Comparison of ENCODE assay signal across 8 mouse cellular contexts in the genomic region with DNA sequence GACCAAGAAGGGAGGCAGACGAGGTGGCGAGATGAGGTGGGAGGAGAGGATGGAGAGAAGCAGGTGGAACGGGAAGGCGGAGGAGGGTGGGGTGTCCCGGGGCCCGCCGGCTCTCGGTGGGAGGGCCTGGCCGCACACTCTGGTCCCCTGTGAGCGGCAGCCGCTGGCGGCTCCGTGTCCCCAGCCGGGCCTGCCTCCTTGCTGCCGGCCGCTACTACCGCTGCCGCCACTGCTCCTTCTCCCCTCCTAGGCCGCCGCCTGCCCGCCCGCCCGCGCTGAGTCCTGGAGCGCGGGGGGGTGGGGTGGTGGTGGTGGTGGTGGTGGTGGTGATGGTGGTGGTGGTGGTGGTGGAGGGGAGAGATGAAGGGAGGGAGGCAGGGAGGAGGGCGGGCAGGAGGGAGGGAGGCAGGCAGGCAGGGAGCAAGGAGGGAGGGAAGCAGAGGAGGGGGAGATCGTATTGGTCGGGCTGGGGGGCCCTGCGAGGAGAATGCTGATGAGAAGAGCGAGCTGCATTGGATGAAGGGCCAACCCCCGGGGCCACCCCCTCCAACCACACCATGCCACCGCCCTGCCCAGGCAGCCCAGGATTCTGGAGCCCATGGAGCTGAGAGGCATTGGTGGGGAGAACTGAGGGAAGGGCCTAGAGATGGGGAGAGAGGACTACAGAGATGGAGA. TPM values are rescaled to one million over a fixed set of nuclear protein-coding genes. Genes with fewer than 3 reads are reported as not detected.
A peak's percentile ranks its signal among the peaks of the same experiment; 100 is the strongest.
DNase-seq lines count a peak whose midpoint lies in the region; ATAC-seq and TF ChIP-seq lines count a peak whose summit lies in the region.

No protein-coding gene starts in this region.

- H3K4me1 ChIP-seq in liver, adult 2 months (ENCODE audit: control insufficient read depth, insufficient read depth, low read length), result peaks cover 7% of the 10 kb centered on the region
- H3K4me1 ChIP-seq in neural tube, embryonic 12.5 days, result peaks cover 64% of the 10 kb centered on the region

- no peaks in the 10 kb centered on the region for H3K36me3 ChIP-seq in liver, adult 2 months (ENCODE audit: control insufficient read depth, insufficient read depth, low read length)
- peaks cover 7% of the 10 kb centered on the region for H3K36me3 ChIP-seq in neural tube, embryonic 12.5 days

- peak overlapping the region; percentile 57 for H3K9ac ChIP-seq in liver, adult 2 months (ENCODE audit: low read depth, low read length)
- peak overlapping the region; percentile 83 for H3K9ac ChIP-seq in neural tube, embryonic 12.5 days

- no peak overlapping the region for H3K27ac ChIP-seq in liver, adult 2 months (replicated peaks; ENCODE audit: insufficient read depth, low read depth, low read length)
- peak overlapping the region; percentile 82 for H3K27ac ChIP-seq in neural tube, embryonic 12.5 days

- 21% methylated on average over 26 of the region's 33 CpGs for WGBS in liver, adult 2 months
- WGBS in neural tube, embryonic 12.5 days, result under 1% methylated on average over 22 of the region's 33 CpGs

- H3K27me3 ChIP-seq in liver, adult 2 months (ENCODE audit: control insufficient read depth, insufficient read depth, low read length), result 0 out of 2 replicates have a peak, but pooled peaks cover 3% of the 10 kb centered on the region
- no peaks in the 10 kb centered on the region for H3K27me3 ChIP-seq in neural tube, embryonic 12.5 days (replicated peaks)

- TF ChIP-seq CTCF in liver, adult 2 months (IDR thresholded peaks at IDR 0.05; ENCODE audit: low read depth, low read length), result no peak

- H3K4me3 ChIP-seq in liver, adult 2 months (ENCODE audit: insufficient read depth, low read depth, low read length), result peak overlapping the region; percentile 56
- peak overlapping the region; percentile 56 for H3K4me3 ChIP-seq in neural tube, embryonic 12.5 days

- TF ChIP-seq POLR2A in liver, adult 2 months (IDR thresholded peaks at IDR 0.05; ENCODE audit: extremely low read depth, insufficient read depth, low read length), result no peak

- H3K4me2 ChIP-seq in neural tube, embryonic 12.5 days (replicated peaks), result peak overlapping the region; percentile 96

- intact Hi-C loops in gastrocnemius, postnatal 14 days (cut with DNase I; ENCODE audit: low total_unique reads), result no loop called here

- peak; percentile 28 to 52 for DNase-seq in heart, adult 18-20 months
- DNase-seq in heart, adult 8-10 months (ENCODE audit: low spot score), result no peak
- DNase-seq in cerebellum, adult 18-20 months, result peak; percentile 66 to 72
- peak; percentile 38 for DNase-seq in gastrocnemius, postnatal 14 days
- peak; percentile 68 for DNase-seq in kidney, postnatal 10 days
- no peak for DNase-seq in liver, adult 2 months (ENCODE audit: extremely low read depth, low read depth, low spot score)

- H3K9me3 ChIP-seq in neural tube, embryonic 12.5 days, result no peaks in the 10 kb centered on the region

- 0 out of 2 replicates have a peak, but pooled peaks have one; percentile 11 for ATAC-seq in neural tube, embryonic 12.5 days (ENCODE audit: low FRiP score, low read depth)
- ATAC-seq in erythroid progenitor cell, adult 5-6 weeks (replicated peaks; ENCODE audit: low FRiP score, poor library complexity, severe bottlenecking), result no peak

- H3K79me2 ChIP-seq in liver, adult 2 months (ENCODE audit: control insufficient read depth, insufficient read depth, low read length), result peaks cover 6% of the 10 kb centered on the region; the same call in 1 of the 2 replicates

RNA-seq across cellular contexts. Expression of a gene that starts 0.5 kb away (rescaled TPM):
- total RNA-seq in heart, adult 18-20 months (2021), result 1 to 10 TPM; 8.3 to 9.9 TPM
- 10 to 100 TPM in 1 of 4 experiments, 1 to 10 TPM in 3; 7.9 to 10.0 (median 9.0) TPM for total RNA-seq in heart, adult 8-10 months (2022)
- 1 to 10 TPM; 5.5 to 6.3 TPM for total RNA-seq in gastrocnemius, postnatal 14 days (2021)
- 2.3 and 3.1 TPM in 2 replicates for total RNA-seq in liver, adult 2 months (2014; rRNA removed)
- polyA plus RNA-seq in liver, adult 2 months (2012; rRNA removed), result 16.7 and 17.2 TPM in 2 replicates
- polyA plus RNA-seq in neural tube, embryonic 12.5 days (2016; fragmentation: Nextera tagmentation; extraction: Ambion mirVana), result 38.7 and 39.2 TPM in 2 replicates
- 7.5 and 7.6 TPM in 2 replicates for total RNA-seq in erythroid progenitor cell, adult 5-6 weeks (2015; ENCODE audit: low replicate concordance)
- total RNA-seq in erythroid progenitor cell, adult 5-6 weeks (2017; ENCODE audit: low replicate concordance), result 4.5 and 6.0 TPM in 2 replicates

RNA-seq across cellular contexts. Expression of a gene that starts 0.7 kb away (rescaled TPM):
- 1 to 10 TPM; 3.9 to 4.4 TPM for total RNA-seq in heart, adult 18-20 months (2021)
- total RNA-seq in heart, adult 8-10 months (2022), result 1 to 10 TPM; 3.7 to 4.5 (median 3.8) TPM
- 1 to 10 TPM; 3.3 to 3.9 TPM for total RNA-seq in gastrocnemius, postnatal 14 days (2021)
- 2.3 and 2.4 TPM in 2 replicates for total RNA-seq in liver, adult 2 months (2014; rRNA removed)
- polyA plus RNA-seq in liver, adult 2 months (2012; rRNA removed), result 10.2 and 14.0 TPM in 2 replicates
- 18.6 and 19.5 TPM in 2 replicates for polyA plus RNA-seq in neural tube, embryonic 12.5 days (2016; fragmentation: Nextera tagmentation; extraction: Ambion mirVana)
- 5.4 and 12.3 TPM in 2 replicates for total RNA-seq in erythroid progenitor cell, adult 5-6 weeks (2015; ENCODE audit: low replicate concordance)
- 2.2 and 3.7 TPM in 2 replicates for total RNA-seq in erythroid progenitor cell, adult 5-6 weeks (2017; ENCODE audit: low replicate concordance)

Comparison
In these comparisons a context has a peak if more than half of its experiments do, and no peak if none do; other contexts are left out.
1. DNase-seq: peak in heart, adult 18-20 months (2 of 2), cerebellum, adult 18-20 months (2 of 2), gastrocnemius, postnatal 14 days (single experiment) and kidney, postnatal 10 days (single experiment); none in heart, adult 8-10 months (single experiment) and liver, adult 2 months (single experiment).